8 mouse cellular contexts compared by ENCODE assay signal in genomic region chr10:99379156-99379555, GRCm38 (mm10).
"Had no signal": no experiment of that assay in that cellular context is flagged by ENCODE, and none has a peak within 500 bp of the region (broad histone marks: within the 10 kb centered on the region; RNA-seq: fewer than 3 reads in every experiment).

No protein-coding gene starts in this region.

- DNase-seq: lung, adult 18-20 months; lung, postnatal 10 days; lung, postnatal 4 days; midbrain, embryonic 14.5 days; right cerebral cortex, postnatal 14 days; thymus, adult 2 months; thymus, postnatal 25 days; thymus, postnatal 4 days had no signal
